Mouse (Mus musculus) liver, embryonic 16.5 days (tissue): Measurements from ENCODE around the gene Lmx1a. TPM values are rescaled to one million over a fixed set of nuclear protein-coding genes. Genes with fewer than 3 reads are reported as not detected.

Experiments
- ATAC-seq: fragments of 200-750 bp; cut with Nextera tagmentation; 2 replicates; pipeline ENCODE4 v1.8.0; 2017; ENCODE audit warnings: low read depth, mild to moderate bottlenecking, moderate number of reproducible peaks, moderate library complexity
- H3K27ac ChIP-seq: fragments of 300-500 bp; sonication (generic); 2 replicates; pipeline ENCODE4 v1.5.1; 2014; ENCODE audit warnings: mild to moderate bottlenecking, low read length
- H3K27me3 ChIP-seq: fragments of 300-500 bp; sonication (generic); 2 replicates; pipeline ENCODE4 v1.6.1; 2014; ENCODE audit warnings: low read depth, low read length, mixed read lengths; ENCODE audit not compliant: control insufficient read depth, insufficient read depth
- H3K36me3 ChIP-seq: fragments of 300-500 bp; sonication (generic); 2 replicates; pipeline ENCODE4 v1.6.1; 2014; ENCODE audit warnings: mild to moderate bottlenecking; ENCODE audit not compliant: control insufficient read depth, insufficient read depth
- H3K4me1 ChIP-seq: fragments of 300-500 bp; sonication (generic); 2 replicates; pipeline ENCODE4 v1.6.1; 2014; ENCODE audit warnings: low read depth, low read length, mixed read lengths; ENCODE audit not compliant: control insufficient read depth
- H3K4me2 ChIP-seq: fragments of 300-500 bp; sonication (generic); 2 replicates; pipeline ENCODE4 v1.6.1; 2014; ENCODE audit warnings: low read depth, low read length, mixed read lengths
- H3K4me3 ChIP-seq: fragments of 300-500 bp; sonication (generic); 2 replicates; pipeline ENCODE4 v1.5.1; 2014; ENCODE audit warnings: low read depth, mild to moderate bottlenecking, low read length
- H3K9ac ChIP-seq: fragments of 300-500 bp; sonication (generic); 2 replicates; pipeline ENCODE4 v1.6.1; 2014; ENCODE audit warnings: low read depth, low read length
- H3K9me3 ChIP-seq: fragments of 300-500 bp; sonication (generic); replicated peaks from 2 replicates; pipeline ENCODE4 v1.6.1; 2016; ENCODE audit warnings: low read length; ENCODE audit not compliant: control insufficient read depth
- WGBS: fragments of 180-500 bp; shearing (Covaris S2); extraction: QIAGEN DNeasy Blood & Tissue Kit; methylation state at CpG from one replicate; pipeline ENCODE4 v1.1.7; 2014; ENCODE audit not compliant: insufficient replicate concordance; 5-methylcytosine and 5-hydroxymethylcytosine counted together
- polyA plus RNA-seq: library from polyadenylated mRNA; unstranded; fragments of >200 nt; fragmentation: Nextera tagmentation; extraction: Ambion mirVana; gene quantifications from 2 replicates; pipeline ENCODE4 v1.2.1, GENCODE M21; 2015

Lmx1a gene
- polyA plus RNA-seq, 1 experiment from 2014 or later: 0.04 TPM

GRCm38 (mm10) chr1:167669796-167670195 is 19.2 kb upstream of the Lmx1a start:
- Histone ChIP-seq H3K9me3 (no peaks in the 10 kb centered on the region), H3K27me3 (peaks cover 5% of the 10 kb centered on the region), H3K4me1 (no peaks in the 10 kb centered on the region), H3K9ac (no peak overlapping the region), H3K4me2 (no peak overlapping the region), H3K27ac (no peak overlapping the region), H3K4me3 (no peak overlapping the region), H3K36me3 (no peaks in the 10 kb centered on the region)
- 31% methylated on average over 6 of the region's 6 CpGs for WGBS
- no peak for ATAC-seq

- no peak for ATAC-seq
These were observed 16.5 kb upstream of the Lmx1a start for GRCm38 (mm10) chr1:167672433-167672987.

GRCm38 (mm10) chr1:167679061-167679460 is 10.0 kb upstream of the Lmx1a start:
- H3K27me3 ChIP-seq: no peaks in the 10 kb centered on the region; the same call in 1 of the 2 replicates
- no peak overlapping the region for H3K9ac ChIP-seq
- no peak for ATAC-seq
- H3K27ac ChIP-seq: no peak overlapping the region
- H3K36me3 ChIP-seq: no peaks in the 10 kb centered on the region
- H3K4me2 ChIP-seq: no peak overlapping the region
- no peak overlapping the region for H3K4me3 ChIP-seq
- H3K4me1 ChIP-seq: no peaks in the 10 kb centered on the region
- 69% methylated on average over 6 of the region's 6 CpGs for WGBS
- H3K9me3 ChIP-seq: no peaks in the 10 kb centered on the region

More at GRCm38 (mm10) chr1:167672433-167672987, 16.5 kb upstream of the Lmx1a start:
- no peak overlapping the region for H3K27ac ChIP-seq
- WGBS: 15% methylated on average over 17 of the region's 17 CpGs
- H3K9me3 ChIP-seq: no peaks in the 10 kb centered on the region
- peaks cover 5% of the 10 kb centered on the region for H3K27me3 ChIP-seq
- no peak overlapping the region for H3K4me2 ChIP-seq
- H3K4me1 ChIP-seq: no peaks in the 10 kb centered on the region
- H3K36me3 ChIP-seq: no peaks in the 10 kb centered on the region
- no peak overlapping the region for H3K4me3 ChIP-seq
- H3K9ac ChIP-seq: no peak overlapping the region

GRCm38 (mm10) chr1:167688001-167688346 is 1.1 kb upstream of the Lmx1a start:
- H3K9me3 ChIP-seq: no peaks in the 10 kb centered on the region
- no peak overlapping the region for H3K4me2 ChIP-seq
- no peak overlapping the region for H3K9ac ChIP-seq
- under 1% methylated on average over 8 of the region's 8 CpGs for WGBS
- peaks cover 60% of the 10 kb centered on the region for H3K27me3 ChIP-seq
- H3K4me3 ChIP-seq: no peak overlapping the region
- H3K27ac ChIP-seq: no peak overlapping the region
- no peak for ATAC-seq
- H3K4me1 ChIP-seq: no peaks in the 10 kb centered on the region
- H3K36me3 ChIP-seq: no peaks in the 10 kb centered on the region

GRCm38 (mm10) chr1:167688347-167689231 is 448 bp upstream of the Lmx1a start:
- Histone ChIP-seq H3K27me3 (peaks cover 65% of the 10 kb centered on the region), H3K36me3 (no peaks in the 10 kb centered on the region)
- no peak for ATAC-seq

GRCm38 (mm10) chr1:167689262-167690137 is 463 bp downstream of the Lmx1a start:
- no peak for ATAC-seq
- H3K4me2 ChIP-seq: 0 out of 2 replicates have a peak overlapping the region, but pooled peaks have one; percentile 42
- WGBS: 5% methylated on average over 36 of the region's 36 CpGs
- H3K4me3 ChIP-seq: no peak overlapping the region; the same call in 1 of the 2 replicates
- no peaks in the 10 kb centered on the region for H3K4me1 ChIP-seq
- no peaks in the 10 kb centered on the region for H3K36me3 ChIP-seq
- H3K27me3 ChIP-seq: peaks cover 71% of the 10 kb centered on the region
- no peak overlapping the region for H3K27ac ChIP-seq
- H3K9ac ChIP-seq: no peak overlapping the region
- H3K9me3 ChIP-seq: no peaks in the 10 kb centered on the region

More at GRCm38 (mm10) chr1:167688347-167689231, 448 bp upstream of the Lmx1a start:
- H3K4me3 ChIP-seq: peak overlapping the region; percentile 37
- no peak overlapping the region for H3K9ac ChIP-seq
- H3K9me3 ChIP-seq: no peaks in the 10 kb centered on the region
- no peaks in the 10 kb centered on the region for H3K4me1 ChIP-seq
- WGBS: 1% methylated on average over 97 of the region's 98 CpGs
- no peak overlapping the region for H3K27ac ChIP-seq
- H3K4me2 ChIP-seq: peak overlapping the region; percentile 42

- no peaks in the 10 kb centered on the region for H3K4me1 ChIP-seq
- 2% methylated on average over 17 of the region's 17 CpGs for WGBS
- H3K27ac ChIP-seq: no peak overlapping the region
- H3K9ac ChIP-seq: no peak overlapping the region
- H3K36me3 ChIP-seq: no peaks in the 10 kb centered on the region
- no peak overlapping the region for H3K4me3 ChIP-seq
- H3K27me3 ChIP-seq: peaks cover 71% of the 10 kb centered on the region
- no peak for ATAC-seq
- no peak overlapping the region for H3K4me2 ChIP-seq
- no peaks in the 10 kb centered on the region for H3K9me3 ChIP-seq
These were observed 1.2 kb downstream of the Lmx1a start for GRCm38 (mm10) chr1:167690138-167690710.

GRCm38 (mm10) chr1:167690716-167691550 is 1.9 kb downstream of the Lmx1a start:
- Histone ChIP-seq H3K4me1 (no peaks in the 10 kb centered on the region), H3K9me3 (no peaks in the 10 kb centered on the region), H3K4me2 (no peak overlapping the region), H3K36me3 (no peaks in the 10 kb centered on the region), H3K27ac (no peak overlapping the region), H3K9ac (no peak overlapping the region), H3K27me3 (peaks cover 71% of the 10 kb centered on the region), H3K4me3 (no peak overlapping the region)
- 4% methylated on average over 21 of the region's 21 CpGs for WGBS
- ATAC-seq: no peak
